Mouse (Mus musculus) adrenal gland, postnatal 14 days (tissue): ENCODE results near the gene Tom1l2. TPM values are rescaled to one million over a fixed set of nuclear protein-coding genes. Genes with fewer than 3 reads are reported as not detected.

ENCODE experiments used
- DNase-seq: peaks from one replicate; pipeline ENCODE4 v3.0.0; 2021; ENCODE audit warnings: mixed read lengths
- microRNA-seq, 2 experiments: library from miRNA; unstranded; fragments of <30 nt; microRNA quantifications; one replicate each; pipeline ENCODE4 v1.2.0; 2021
- total RNA-seq: library from RNA; stranded (reverse); gene quantifications from 2 replicates; pipeline ENCODE4 v1.2.3, GENCODE M21; 2021

Tom1l2 gene
- total RNA-seq, 1 experiment from 2014 or later, result 55.9 TPM

DNA sequence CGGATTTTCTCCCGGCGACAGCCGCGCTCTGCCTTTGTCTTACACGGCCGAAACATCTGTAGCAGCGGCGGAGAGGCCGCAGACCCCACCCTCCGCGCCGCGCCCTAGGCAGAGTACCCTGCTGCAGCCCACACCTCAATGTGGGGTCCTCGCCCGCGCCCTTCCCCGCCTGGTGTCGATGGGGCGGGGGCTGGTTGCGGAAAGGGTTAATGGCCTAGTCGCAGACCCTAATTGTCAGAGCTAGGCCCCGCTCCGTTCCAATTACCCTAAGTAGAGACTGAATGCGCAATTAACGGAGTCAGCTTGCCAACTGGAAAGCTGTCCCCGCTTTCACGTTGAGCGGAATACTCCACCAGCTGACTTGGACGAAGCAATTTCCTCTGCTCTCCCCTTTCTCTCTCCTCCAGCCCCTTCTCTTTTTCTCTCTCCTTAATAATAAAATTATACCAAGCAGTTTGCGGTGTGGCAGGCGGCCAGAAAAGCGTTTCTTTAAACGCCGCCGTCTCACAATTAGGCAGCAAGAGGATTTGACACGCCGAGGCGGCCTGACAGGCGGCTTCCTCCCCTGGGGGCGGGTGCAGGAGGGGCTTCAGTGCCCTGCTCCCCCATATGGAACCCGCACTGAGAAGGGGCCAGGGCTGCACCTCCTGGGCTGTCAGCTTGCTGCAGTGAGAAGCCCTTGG, 175.6 kb downstream of the Tom1l2 start:
- DNase-seq, result peak; percentile 39

Small RNA genes within 50 kb of the gene (microRNA-seq; reads per million reads assigned to microRNA genes)
- gene Gm27711 (0 reads per million in 2 experiments), gene Mir6921 (0.43 to 1.5 reads per million in 2 experiments), gene Mir6922 (0.43 to 0.76 reads per million in 2 experiments)

Other genes starting within 250 kb of the Tom1l2 start
- gene Rai1, start 247.9 kb downstream of the Tom1l2 start, total RNA-seq, result 38.8 and 48.3 TPM in 2 replicates
- 102 and 130 TPM in 2 replicates for gene Srebf1, start 130.3 kb downstream of the Tom1l2 start, total RNA-seq
- 1.6 TPM in 2 replicates for gene Drc3, start 424 bp upstream of the Tom1l2 start, total RNA-seq
- gene Gid4, start 64.2 kb upstream of the Tom1l2 start, total RNA-seq, result 53.9 and 56.5 TPM in 2 replicates
- gene Atpaf2, start 65.6 kb upstream of the Tom1l2 start, total RNA-seq, result 103 and 111 TPM in 2 replicates
- gene Drg2, start 101.7 kb upstream of the Tom1l2 start, total RNA-seq, result 57.3 and 66.8 TPM in 2 replicates
- gene Myo15, start 116.4 kb upstream of the Tom1l2 start, total RNA-seq, result 0.30 and 0.70 TPM in 2 replicates
- 79.2 and 81.5 TPM in 2 replicates for gene Alkbh5, start 183.5 kb upstream of the Tom1l2 start, total RNA-seq